Mouse (Mus musculus) intestine, postnatal 0 days (tissue): ENCODE data around the gene Xkr7. TPM values are rescaled to one million over a fixed set of nuclear protein-coding genes. Genes with fewer than 3 reads are reported as not detected.
A peak's percentile ranks its signal among the peaks of the same experiment; 100 is the strongest.

ENCODE experiments used
- ATAC-seq: fragments of 200-750 bp; cut with Nextera tagmentation; 2 replicates; pipeline ENCODE4 v1.8.0; 2017; ENCODE audit warnings: mild to moderate bottlenecking, moderate TSS enrichment, moderate library complexity
- H3K27ac ChIP-seq: fragments of 300-500 bp; sonication (generic); 2 replicates; pipeline ENCODE4 v1.5.1; 2014; ENCODE audit warnings: mild to moderate bottlenecking, low read depth, low read length, moderate library complexity
- H3K27me3 ChIP-seq: fragments of 300-500 bp; sonication (generic); replicated peaks from 2 replicates; pipeline ENCODE4 v1.6.1; 2014; ENCODE audit warnings: low read length, mixed read lengths; ENCODE audit not compliant: control insufficient read depth, insufficient read depth
- H3K36me3 ChIP-seq: fragments of 300-500 bp; sonication (generic); 2 replicates; pipeline ENCODE4 v1.6.1; 2014; ENCODE audit warnings: mild to moderate bottlenecking, moderate library complexity; ENCODE audit not compliant: control insufficient read depth, insufficient read depth
- H3K4me1 ChIP-seq: fragments of 300-500 bp; sonication (generic); replicated peaks from 2 replicates; pipeline ENCODE4 v1.6.1; 2014; ENCODE audit warnings: antibody characterized with exemption, low read length, mixed read lengths; ENCODE audit not compliant: control insufficient read depth, insufficient read depth
- H3K4me2 ChIP-seq: fragments of 300-500 bp; sonication (generic); replicated peaks from 2 replicates; pipeline ENCODE4 v1.6.1; 2014; ENCODE audit warnings: low read depth, mild to moderate bottlenecking, moderate library complexity
- H3K4me3 ChIP-seq: fragments of 300-500 bp; sonication (generic); 2 replicates; pipeline ENCODE4 v1.5.1; 2014; ENCODE audit warnings: low read depth, low read length
- H3K9ac ChIP-seq: fragments of 300-500 bp; sonication (generic); 2 replicates; pipeline ENCODE4 v1.6.1; 2014; ENCODE audit warnings: mild to moderate bottlenecking, low read depth, low read length
- H3K9me3 ChIP-seq: fragments of 300-500 bp; sonication (generic); 2 replicates; pipeline ENCODE4 v1.6.1; 2016; ENCODE audit warnings: mixed run types; ENCODE audit not compliant: control insufficient read depth
- CTCF ChIP-seq: sonication (generic); IDR thresholded peaks from 2 replicates; pipeline ENCODE4 v1.5.1; 2016; ENCODE audit warnings: low read depth, mild to moderate bottlenecking, control low read depth, antibody characterized with exemption, moderate library complexity
- WGBS: fragments of 180-500 bp; shearing (Covaris S2); extraction: QIAGEN DNeasy Blood & Tissue Kit; methylation state at CpG from one replicate; pipeline ENCODE4 v1.1.7; 2014; 5-methylcytosine and 5-hydroxymethylcytosine counted together
- polyA plus RNA-seq: library from polyadenylated mRNA; unstranded; fragments of >200 nt; fragmentation: Nextera tagmentation; extraction: Ambion mirVana; gene quantifications from 2 replicates; pipeline ENCODE4 v1.2.1, GENCODE M21; 2015

Xkr7 gene
- polyA plus RNA-seq, 1 experiment from 2014 or later = not detected

DNA sequence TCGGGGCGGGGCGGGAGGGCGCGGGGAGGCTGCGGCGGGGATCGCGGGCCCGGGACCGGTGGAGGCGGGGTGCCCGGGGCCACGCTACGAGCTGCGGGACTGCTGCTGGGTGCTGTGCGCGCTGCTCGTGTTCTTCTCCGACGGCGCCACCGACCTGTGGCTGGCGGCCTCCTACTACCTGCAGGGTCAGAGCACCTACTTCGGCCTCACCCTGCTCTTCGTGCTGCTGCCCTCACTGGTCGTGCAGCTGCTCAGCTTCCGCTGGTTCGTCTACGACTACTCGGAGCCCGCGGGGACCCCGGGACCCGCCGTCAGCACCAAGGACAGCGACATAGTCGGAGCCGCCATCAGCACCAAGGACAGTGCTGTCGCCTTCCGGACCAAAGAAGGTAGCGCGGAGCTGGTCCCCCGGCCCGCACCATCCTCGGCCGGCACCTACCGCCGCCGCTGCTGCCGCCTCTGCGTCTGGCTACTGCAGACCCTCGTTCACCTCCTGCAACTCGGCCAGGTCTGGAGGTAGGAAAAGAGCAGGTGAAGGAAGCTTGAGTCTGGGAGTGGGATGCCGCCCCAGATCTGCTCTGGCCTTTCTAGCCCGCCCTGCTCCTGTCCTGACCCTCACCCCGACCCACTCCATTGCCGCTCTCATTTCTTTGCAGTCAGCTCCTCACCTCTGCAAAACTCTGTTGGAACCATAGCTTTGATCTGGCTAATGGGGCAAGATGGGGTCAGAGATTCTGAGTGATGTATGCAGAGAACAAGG, 611 bp downstream of the Xkr7 start:
- H3K27ac ChIP-seq = no peak overlapping the region
- H3K4me1 ChIP-seq = no peaks in the 10 kb centered on the region
- peaks cover 40% of the 10 kb centered on the region for H3K27me3 ChIP-seq
- peak overlapping the region; percentile 65 for H3K4me2 ChIP-seq
- peak; percentile 47 for ATAC-seq
- peak; percentile 35 for TF ChIP-seq CTCF
- 3% methylated on average over 44 of the region's 58 CpGs for WGBS
- H3K9ac ChIP-seq = no peak overlapping the region
- no peaks in the 10 kb centered on the region for H3K36me3 ChIP-seq
- H3K9me3 ChIP-seq = no peaks in the 10 kb centered on the region
- H3K4me3 ChIP-seq = peak overlapping the region; percentile 36

DNA sequence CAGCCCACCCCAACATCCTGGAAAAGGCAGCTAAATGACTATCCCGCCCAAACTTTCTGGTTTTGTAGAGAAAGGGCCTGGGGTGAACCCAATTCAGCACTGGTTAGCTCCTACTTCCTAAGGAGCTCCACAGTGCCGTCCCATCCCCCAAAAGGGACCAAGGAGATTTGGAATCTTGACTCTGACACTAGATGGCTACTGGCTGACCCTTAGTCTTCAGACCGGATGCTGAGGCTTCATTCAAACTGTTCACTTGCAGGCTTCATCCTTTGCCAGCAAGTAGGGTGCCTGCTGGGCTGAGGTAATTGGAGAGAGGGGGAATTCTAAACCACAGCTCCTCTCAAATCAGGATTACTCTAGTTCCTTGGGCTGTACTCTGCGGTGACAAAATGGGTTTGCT, 1.3 kb downstream of the Xkr7 start:
- 0 out of 2 replicates have a peak overlapping the region, but pooled peaks have one; percentile 36 for H3K4me3 ChIP-seq
- no peak for TF ChIP-seq CTCF

DNA sequence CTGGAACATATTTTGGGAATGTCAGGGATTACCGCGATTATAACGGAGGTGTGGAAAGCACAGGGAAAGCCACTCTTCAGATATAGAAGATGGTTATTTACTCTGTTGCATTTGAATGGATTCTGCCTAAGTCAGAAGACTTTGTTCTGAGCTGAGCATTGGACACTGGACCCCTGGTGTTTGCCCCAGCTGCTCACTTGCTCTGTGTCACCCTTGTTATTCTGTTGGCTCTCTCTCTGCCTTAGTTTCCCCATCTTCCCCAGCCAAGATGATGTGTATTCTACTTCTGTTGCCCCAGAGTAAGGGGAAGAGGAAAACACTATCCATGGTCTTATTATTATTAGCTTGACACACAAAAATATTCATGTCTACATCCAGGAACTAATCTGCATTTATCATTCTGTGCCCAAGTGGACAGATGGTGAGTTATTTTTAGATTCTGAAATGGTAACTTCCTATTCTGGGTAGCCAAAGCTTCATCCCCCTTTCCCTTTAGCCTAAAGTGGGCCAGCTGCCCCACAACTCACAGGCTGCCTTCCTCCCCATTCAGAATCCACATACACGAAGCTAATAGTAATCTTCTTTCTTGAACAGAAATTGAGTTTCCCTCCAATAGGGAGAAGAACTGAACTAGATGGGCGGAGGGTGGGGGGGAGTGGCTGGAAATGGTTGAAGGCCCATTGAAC, 2.0 kb downstream of the Xkr7 start:
- 74% methylated on average over 5 of the region's 5 CpGs for WGBS
- no peak for ATAC-seq
- no peak overlapping the region for H3K9ac ChIP-seq
- no peak overlapping the region for H3K27ac ChIP-seq
- no peaks in the 10 kb centered on the region for H3K4me1 ChIP-seq
- H3K36me3 ChIP-seq = no peaks in the 10 kb centered on the region
- no peak overlapping the region for H3K4me2 ChIP-seq
- H3K4me3 ChIP-seq = no peak overlapping the region
- H3K9me3 ChIP-seq = no peaks in the 10 kb centered on the region
- H3K27me3 ChIP-seq = peaks cover 37% of the 10 kb centered on the region
- TF ChIP-seq CTCF = no peak

More for the DNA sequence above, 1.3 kb downstream of the Xkr7 start:
- ATAC-seq = no peak
- peaks cover 37% of the 10 kb centered on the region for H3K27me3 ChIP-seq
- no peaks in the 10 kb centered on the region for H3K4me1 ChIP-seq
- H3K27ac ChIP-seq = no peak overlapping the region
- H3K9me3 ChIP-seq = no peaks in the 10 kb centered on the region
- 17% methylated on average over 4 of the region's 4 CpGs for WGBS
- no peaks in the 10 kb centered on the region for H3K36me3 ChIP-seq
- no peak overlapping the region for H3K9ac ChIP-seq
- no peak overlapping the region for H3K4me2 ChIP-seq

DNA sequence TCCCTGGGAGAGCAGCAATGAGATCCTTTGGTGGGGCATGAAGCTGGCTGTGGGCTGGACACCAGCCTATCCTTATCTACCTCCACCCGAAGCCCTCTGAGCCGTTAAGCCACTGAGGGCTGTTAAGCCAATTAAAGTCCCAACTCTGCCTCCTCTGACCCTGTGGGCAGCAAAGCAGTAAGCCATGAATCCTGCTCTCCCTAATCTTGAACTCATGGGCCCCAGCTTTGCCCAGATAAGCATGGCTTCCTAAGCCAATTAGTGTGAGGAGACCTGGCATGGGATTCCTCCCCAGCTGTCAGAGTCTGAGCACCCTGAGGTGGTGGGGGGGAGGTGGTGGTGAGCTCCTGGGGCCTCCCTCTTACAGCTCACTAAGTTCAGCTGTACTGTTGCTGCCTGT, 5.0 kb downstream of the Xkr7 start:
- 10% methylated on average over 2 of the region's 2 CpGs for WGBS
- Histone ChIP-seq H3K9me3 (no peaks in the 10 kb centered on the region), H3K36me3 (no peaks in the 10 kb centered on the region), H3K27ac (no peak overlapping the region), H3K4me1 (no peaks in the 10 kb centered on the region), H3K27me3 (peaks cover 21% of the 10 kb centered on the region), H3K4me2 (no peak overlapping the region), H3K9ac (no peak overlapping the region), H3K4me3 (no peak overlapping the region)
- TF ChIP-seq CTCF = no peak
- ATAC-seq = no peak

DNA sequence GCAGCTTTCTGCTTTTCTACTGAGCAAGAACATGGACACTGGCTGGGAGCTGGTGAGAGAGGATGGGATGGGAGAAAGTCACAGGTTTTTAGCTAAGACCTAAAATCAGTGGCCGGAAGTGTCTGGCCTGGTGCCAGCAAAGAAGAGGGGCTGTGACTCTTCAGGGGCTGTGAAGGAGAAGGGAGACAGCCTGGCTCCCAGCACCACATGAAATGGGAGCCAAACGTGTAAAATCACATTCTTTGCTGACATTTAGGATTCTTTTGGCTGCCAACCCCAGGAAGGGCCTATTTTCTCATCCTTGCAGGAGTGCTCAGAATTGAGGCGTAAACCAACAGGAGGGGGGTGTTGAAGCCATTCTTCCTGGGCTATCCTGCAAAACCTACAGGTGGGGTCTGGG, 12.2 kb downstream of the Xkr7 start:
- H3K27me3 ChIP-seq = no peaks in the 10 kb centered on the region
- no peak for ATAC-seq
- H3K36me3 ChIP-seq = no peaks in the 10 kb centered on the region
- no peaks in the 10 kb centered on the region for H3K4me1 ChIP-seq
- no peak overlapping the region for H3K9ac ChIP-seq
- H3K9me3 ChIP-seq = no peaks in the 10 kb centered on the region
- no peak for TF ChIP-seq CTCF
- WGBS = 41% methylated on average over 3 of the region's 3 CpGs
- H3K4me3 ChIP-seq = no peak overlapping the region
- no peak overlapping the region for H3K4me2 ChIP-seq
- H3K27ac ChIP-seq = no peak overlapping the region

DNA sequence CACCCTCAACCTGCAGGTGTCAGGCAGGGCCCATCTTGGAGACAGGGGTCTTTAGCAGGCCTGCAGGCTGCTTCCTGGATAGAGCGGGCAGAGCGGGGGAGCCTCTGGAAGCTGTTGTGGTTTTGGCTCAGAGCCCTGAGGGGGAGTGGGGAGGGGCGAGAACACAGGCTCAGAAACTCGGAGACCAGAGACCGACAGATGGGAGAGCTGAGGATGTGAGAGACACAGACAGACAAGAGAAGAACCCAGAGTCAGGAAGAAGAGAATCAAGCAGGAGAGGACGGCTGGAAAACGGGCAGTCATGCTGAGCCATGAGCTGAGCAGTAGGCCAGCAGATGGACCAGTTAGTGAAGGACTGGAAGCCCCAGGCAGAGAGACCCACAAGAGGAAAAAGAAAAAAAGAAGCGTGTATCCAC, 14.2 kb downstream of the Xkr7 start:
- Histone ChIP-seq H3K27me3 (no peaks in the 10 kb centered on the region), H3K4me1 (no peaks in the 10 kb centered on the region), H3K9ac (no peak overlapping the region), H3K4me2 (no peak overlapping the region), H3K27ac (no peak overlapping the region), H3K4me3 (no peak overlapping the region), H3K36me3 (no peaks in the 10 kb centered on the region), H3K9me3 (no peaks in the 10 kb centered on the region)
- WGBS = 41% methylated on average over 8 of the region's 8 CpGs
- no peak for ATAC-seq
- no peak for TF ChIP-seq CTCF
